Comparison of ENCODE assay signal across 16 mouse cellular contexts in the genomic region with DNA sequence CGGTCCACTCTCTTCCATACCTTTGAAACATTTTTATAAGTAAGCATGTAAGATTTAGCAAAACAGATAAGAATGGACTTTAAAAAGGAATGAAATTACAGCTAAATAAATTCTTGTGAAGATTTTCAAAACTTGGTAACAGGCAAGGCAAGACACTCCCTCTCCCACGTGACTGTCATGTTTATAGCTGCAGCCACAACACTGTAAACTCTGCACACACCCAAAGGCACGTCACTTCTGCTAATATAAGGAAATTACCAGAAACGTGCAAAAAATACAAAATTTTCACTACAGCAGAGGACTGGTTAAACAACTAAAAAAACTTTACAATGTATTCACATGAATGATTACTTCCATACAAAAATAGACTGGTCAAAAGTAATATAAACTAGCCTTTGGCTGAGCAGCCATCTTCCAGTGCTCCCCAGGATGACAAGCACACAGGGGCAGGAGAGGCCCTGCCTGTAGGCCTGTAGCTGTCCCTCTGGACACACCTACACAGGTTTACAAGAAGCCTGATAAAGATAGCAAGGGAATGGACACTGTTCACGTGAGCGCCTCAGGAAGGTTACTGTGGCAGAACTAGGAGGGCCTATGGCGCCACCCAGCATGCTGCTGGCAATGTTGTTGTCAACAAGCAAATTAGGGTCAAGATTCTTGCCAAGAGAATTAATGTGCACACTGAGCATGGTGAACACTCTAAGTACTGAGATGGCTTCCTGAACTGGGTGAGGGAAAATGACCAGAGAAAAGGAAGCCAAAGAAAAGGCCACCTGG. TPM values are rescaled to one million over a fixed set of nuclear protein-coding genes. Genes with fewer than 3 reads are reported as not detected.
DNase-seq lines count a peak whose midpoint lies in the region; ATAC-seq and TF ChIP-seq lines count a peak whose summit lies in the region.
"Had no signal": no experiment of that assay in that cellular context is flagged by ENCODE, and none has a peak within 500 bp of the region (broad histone marks: within the 10 kb centered on the region; RNA-seq: fewer than 3 reads in every experiment).

No protein-coding gene starts in this region.

- H3K9ac ChIP-seq in hindbrain, postnatal 0 days (replicated peaks; ENCODE audit: low read length), result no peak overlapping the region
- no peak overlapping the region for H3K9ac ChIP-seq in midbrain, postnatal 0 days (replicated peaks; ENCODE audit: low read length, poor library complexity, severe bottlenecking)
- no peak overlapping the region for H3K9ac ChIP-seq in midbrain, embryonic 13.5 days (replicated peaks)
- H3K9ac ChIP-seq: limb, embryonic 13.5 days had no signal

- H3K4me2 ChIP-seq in hindbrain, postnatal 0 days (ENCODE audit: low read depth, low read length), result no peak overlapping the region
- H3K4me2 ChIP-seq in midbrain, postnatal 0 days (ENCODE audit: low read depth, low read length, poor library complexity, severe bottlenecking), result no peak overlapping the region
- no peak overlapping the region for H3K4me2 ChIP-seq in midbrain, embryonic 13.5 days (replicated peaks)
- H3K4me2 ChIP-seq: heart, embryonic 11.5 days; limb, embryonic 13.5 days had no signal

- no peak overlapping the region for H3K4me3 ChIP-seq in hindbrain, postnatal 0 days (ENCODE audit: low read length)
- H3K4me3 ChIP-seq in hindbrain, embryonic 10.5 days, result no peak overlapping the region
- no peak overlapping the region for H3K4me3 ChIP-seq in midbrain, postnatal 0 days (ENCODE audit: low read depth, low read length)
- no peak overlapping the region for H3K4me3 ChIP-seq in midbrain, embryonic 13.5 days (replicated peaks)
- no peak overlapping the region for H3K4me3 ChIP-seq in limb, embryonic 10.5 days
- H3K4me3 ChIP-seq: limb, embryonic 13.5 days had no signal

- peaks cover 27% of the 10 kb centered on the region for H3K36me3 ChIP-seq in hindbrain, postnatal 0 days (ENCODE audit: insufficient read depth, low read length)
- peaks cover 84% of the 10 kb centered on the region for H3K36me3 ChIP-seq in hindbrain, embryonic 10.5 days
- peaks cover 43% of the 10 kb centered on the region for H3K36me3 ChIP-seq in midbrain, postnatal 0 days (ENCODE audit: insufficient read depth, low read length)
- peaks cover 65% of the 10 kb centered on the region for H3K36me3 ChIP-seq in midbrain, embryonic 13.5 days
- H3K36me3 ChIP-seq in limb, embryonic 10.5 days, result peaks cover 73% of the 10 kb centered on the region

- H3K27ac ChIP-seq in hindbrain, postnatal 0 days, result no peak overlapping the region
- H3K27ac ChIP-seq in hindbrain, embryonic 10.5 days, result no peak overlapping the region
- no peak overlapping the region for H3K27ac ChIP-seq in midbrain, postnatal 0 days (ENCODE audit: low read depth, low read length)
- no peak overlapping the region for H3K27ac ChIP-seq in midbrain, embryonic 13.5 days
- no peak overlapping the region for H3K27ac ChIP-seq in limb, embryonic 10.5 days
- H3K27ac ChIP-seq: limb, embryonic 13.5 days had no signal

- H3K9me3 ChIP-seq in hindbrain, postnatal 0 days (ENCODE audit: low read length), result no peaks in the 10 kb centered on the region
- no peaks in the 10 kb centered on the region for H3K9me3 ChIP-seq in hindbrain, embryonic 10.5 days
- H3K9me3 ChIP-seq in midbrain, postnatal 0 days (ENCODE audit: low read length), result no peaks in the 10 kb centered on the region
- H3K9me3 ChIP-seq in midbrain, embryonic 13.5 days, result no peaks in the 10 kb centered on the region
- no peaks in the 10 kb centered on the region for H3K9me3 ChIP-seq in limb, embryonic 10.5 days (replicated peaks)
- H3K9me3 ChIP-seq: limb, embryonic 13.5 days had no signal

- ATAC-seq in hindbrain, postnatal 0 days, result no peak
- ATAC-seq in midbrain, postnatal 0 days (ENCODE audit: low FRiP score), result no peak
- ATAC-seq in midbrain, embryonic 13.5 days, result no peak
- ATAC-seq: CD4-positive, CD25-positive, alpha-beta regulatory T cell, adult 4 months had no signal

- 77% methylated on average over 7 of the region's 7 CpGs for WGBS in hindbrain, postnatal 0 days
- WGBS in hindbrain, embryonic 10.5 days, result 89% methylated on average over 7 of the region's 7 CpGs
- 89% methylated on average over 7 of the region's 7 CpGs for WGBS in midbrain, postnatal 0 days
- 89% methylated on average over 7 of the region's 7 CpGs for WGBS in midbrain, embryonic 13.5 days
- WGBS in limb, embryonic 10.5 days, result 83% methylated on average over 7 of the region's 7 CpGs

- TF ChIP-seq CTCF in hindbrain, postnatal 0 days (IDR thresholded peaks at IDR 0.05; ENCODE audit: low read depth), result no peak
- TF ChIP-seq CTCF in midbrain, postnatal 0 days (IDR thresholded peaks at IDR 0.05), result no peak

- DNase-seq in hindbrain, postnatal 0 days (ENCODE audit: low spot score), result peak; percentile 67
- no peak for DNase-seq in hindbrain, embryonic 10.5 days (ENCODE audit: low spot score)
- DNase-seq in midbrain, postnatal 0 days (ENCODE audit: low spot score), result peak; percentile 67
- peak; percentile 95 to 97 for DNase-seq in cerebellum, postnatal 14 days
- no peak for DNase-seq in B cell, adult 2 months
- DNase-seq in embryo, embryonic 10.5 days (ENCODE audit: low spot score), result no peak
- DNase-seq in limb, embryonic 10.5 days (ENCODE audit: low spot score), result no peak
- DNase-seq: adrenal gland, postnatal 14 days; layer of hippocampus, adult 9-11 months; lung, postnatal 4 days; right cerebral cortex, postnatal 25 days; thymus, postnatal 4 days had no signal

- no peaks in the 10 kb centered on the region for H3K27me3 ChIP-seq in hindbrain, postnatal 0 days (ENCODE audit: insufficient read depth, low read length)
- H3K27me3 ChIP-seq in hindbrain, embryonic 10.5 days (ENCODE audit: insufficient read depth, poor library complexity, severe bottlenecking), result no peaks in the 10 kb centered on the region
- H3K27me3 ChIP-seq in midbrain, postnatal 0 days (ENCODE audit: insufficient read depth, low read length), result no peaks in the 10 kb centered on the region
- H3K27me3 ChIP-seq in midbrain, embryonic 13.5 days, result no peaks in the 10 kb centered on the region
- no peaks in the 10 kb centered on the region for H3K27me3 ChIP-seq in limb, embryonic 10.5 days (ENCODE audit: low read depth, poor library complexity, severe bottlenecking)
- H3K27me3 ChIP-seq: limb, embryonic 13.5 days had no signal

- H3K4me1 ChIP-seq in hindbrain, postnatal 0 days (ENCODE audit: insufficient read depth, low read length), result no peaks in the 10 kb centered on the region
- H3K4me1 ChIP-seq in hindbrain, embryonic 10.5 days (replicated peaks), result no peaks in the 10 kb centered on the region
- no peaks in the 10 kb centered on the region for H3K4me1 ChIP-seq in midbrain, postnatal 0 days (ENCODE audit: insufficient read depth, low read length)
- no peaks in the 10 kb centered on the region for H3K4me1 ChIP-seq in midbrain, embryonic 13.5 days (replicated peaks)
- no peaks in the 10 kb centered on the region for H3K4me1 ChIP-seq in limb, embryonic 10.5 days
- H3K4me1 ChIP-seq: limb, embryonic 13.5 days had no signal

RNA-seq across cellular contexts. Expression of a gene that starts 42.4 kb away (rescaled TPM):
- 37.7 and 42.8 TPM in 2 replicates for total RNA-seq in hindbrain, postnatal 0 days (2014; rRNA removed)
- 25.2 and 26.2 TPM in 2 replicates for polyA plus RNA-seq in hindbrain, postnatal 0 days (2015; fragmentation: Nextera tagmentation; extraction: Ambion mirVana)
- 17.9 and 24.4 TPM in 2 replicates for polyA plus RNA-seq in hindbrain, embryonic 10.5 days (2016; fragmentation: Nextera tagmentation; extraction: Ambion mirVana)
- total RNA-seq in midbrain, postnatal 0 days (2014; rRNA removed), result 31.7 and 32.7 TPM in 2 replicates
- polyA plus RNA-seq in midbrain, postnatal 0 days (2015; fragmentation: Nextera tagmentation; extraction: Ambion mirVana), result 21.3 and 23.0 TPM in 2 replicates
- 18.0 and 21.1 TPM in 2 replicates for polyA plus RNA-seq in midbrain, embryonic 13.5 days (2015; fragmentation: Nextera tagmentation; extraction: Ambion mirVana)
- 12.7 and 17.2 TPM in 2 replicates for polyA plus RNA-seq in limb, embryonic 10.5 days (2016; fragmentation: Nextera tagmentation; extraction: Ambion mirVana)

Comparison
In these comparisons a context has a peak if more than half of its experiments do, and no peak if none do; other contexts are left out.
1. DNase-seq: peak in hindbrain, postnatal 0 days (single experiment), midbrain, postnatal 0 days (single experiment) and cerebellum, postnatal 14 days (2 of 2); none in hindbrain, embryonic 10.5 days (single experiment), B cell, adult 2 months (0 of 2), embryo, embryonic 10.5 days (single experiment) and limb, embryonic 10.5 days (single experiment).